Mouse (Mus musculus): ENCODE measurements around the gene Olfr1233.

The Olfr1233 gene

DNA sequence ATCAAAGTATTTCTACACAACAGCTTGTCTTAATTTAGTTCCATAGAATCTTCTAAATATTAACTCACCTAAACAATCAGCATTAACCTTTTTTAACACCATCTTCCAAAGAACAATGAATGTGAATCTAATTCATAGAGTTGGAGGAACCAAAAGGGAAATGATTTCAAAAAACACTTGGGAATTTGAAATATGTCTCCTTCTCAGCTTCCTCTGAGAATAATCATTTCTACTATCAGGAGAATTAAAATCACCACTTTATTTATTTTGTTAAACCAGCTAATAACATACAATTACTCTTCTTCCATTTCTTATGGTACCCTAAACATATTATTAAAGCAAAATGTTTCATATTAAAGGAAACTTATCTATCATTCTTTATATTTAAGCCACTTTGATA is at the start of gene Olfr1233:
TSS of gene Olfr1233 (minus strand) at position 101 of the 400 bp plus-strand sequence.
- in situ Hi-C loops (cut with MboI) = no loop called here

DNA sequence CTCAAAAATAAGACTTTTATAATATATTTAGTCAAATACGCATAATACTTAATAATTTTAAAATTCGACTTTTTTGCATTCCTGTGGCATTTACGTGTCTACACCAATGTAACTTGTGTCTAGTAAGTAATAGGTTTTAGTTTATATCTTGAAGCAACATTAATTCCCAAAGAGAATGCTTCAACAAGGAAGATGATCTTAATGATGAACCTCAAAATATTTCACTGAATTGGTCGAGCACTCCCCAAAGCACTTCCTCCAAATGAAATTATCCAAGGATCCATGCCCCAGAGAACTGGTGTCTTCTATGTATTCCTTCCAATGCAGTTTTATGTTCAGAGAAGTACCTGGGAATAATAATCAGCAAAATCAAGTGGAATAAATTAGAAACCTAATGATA is 22.6 kb upstream of the Olfr1233 start, which contains the start of gene Olfr1234:
TSS of gene Olfr1234 (minus strand) at position 101 of the 400 bp plus-strand sequence.
- in situ Hi-C loops (cut with MboI) = no loop called here

DNA sequence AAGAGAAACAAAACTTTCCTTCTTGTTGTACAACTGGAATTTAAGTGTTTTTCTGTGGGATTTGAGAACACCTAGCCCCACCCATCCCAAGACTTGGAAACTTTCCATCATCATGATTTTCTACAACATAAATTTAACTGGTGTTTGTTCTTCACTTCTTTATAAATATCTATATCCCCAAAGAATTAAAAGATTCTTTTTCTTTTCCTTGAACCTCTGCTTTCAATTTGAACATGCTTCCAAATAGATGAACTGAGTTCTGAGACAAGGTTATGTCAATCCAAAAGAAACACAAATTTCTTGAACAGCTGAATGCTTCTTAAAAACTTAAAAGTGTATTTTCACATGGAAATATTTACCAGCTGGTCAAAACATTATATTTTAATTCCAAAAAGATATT is 12.6 kb downstream of the Olfr1233 start, which contains the start of gene Olfr1232:
TSS of gene Olfr1232 (minus strand) at position 101 of the 400 bp plus-strand sequence.
- in situ Hi-C loops (cut with MboI) = no loop called here

DNA sequence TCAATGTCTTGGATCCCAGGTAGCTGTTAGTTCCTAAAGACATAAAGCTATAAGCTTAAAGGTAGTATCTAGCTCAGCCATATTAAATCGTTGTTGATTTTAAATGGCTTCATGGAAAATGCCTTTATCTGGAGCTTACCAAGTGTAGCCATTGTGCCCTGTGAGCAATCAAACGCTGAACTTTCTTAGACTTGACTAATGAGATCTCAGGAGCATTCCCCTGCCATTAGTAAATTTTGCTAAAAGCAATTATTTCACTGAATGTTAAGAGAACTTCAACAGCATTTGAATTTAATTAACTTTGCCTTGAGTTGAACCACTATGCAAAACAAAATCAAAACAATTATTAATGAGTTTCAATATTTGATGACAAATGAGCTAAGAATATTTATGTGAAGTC is 35.2 kb downstream of the Olfr1233 start, which contains the start of gene Olfr1231:
TSS of gene Olfr1231 (minus strand) at position 101 of the 400 bp plus-strand sequence.
- in situ Hi-C loops (cut with MboI) = no loop called here

DNA sequence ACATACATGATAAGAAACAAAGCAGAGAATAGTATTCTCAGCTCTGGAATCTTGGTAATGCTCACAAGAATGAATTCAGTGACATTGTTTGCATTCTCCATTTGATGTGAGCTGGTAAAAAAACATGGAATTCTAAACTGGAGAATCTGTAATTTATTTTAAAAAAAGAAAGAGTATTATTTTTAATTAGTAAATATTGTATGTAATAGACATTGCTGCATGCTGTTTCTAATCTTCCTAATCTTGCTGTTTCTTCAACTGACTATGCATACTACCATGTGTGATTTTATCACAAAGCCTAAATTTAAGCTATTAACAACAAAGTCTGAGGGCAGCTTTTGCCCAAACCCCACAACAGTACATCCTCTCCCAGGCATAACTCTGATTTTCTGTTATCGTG is 45.0 kb downstream of the Olfr1233 start, which contains the start of gene Olfr1230:
TSS of gene Olfr1230 (minus strand) at position 101 of the 400 bp plus-strand sequence.
- in situ Hi-C loops (cut with MboI) = no loop called here

DNA sequence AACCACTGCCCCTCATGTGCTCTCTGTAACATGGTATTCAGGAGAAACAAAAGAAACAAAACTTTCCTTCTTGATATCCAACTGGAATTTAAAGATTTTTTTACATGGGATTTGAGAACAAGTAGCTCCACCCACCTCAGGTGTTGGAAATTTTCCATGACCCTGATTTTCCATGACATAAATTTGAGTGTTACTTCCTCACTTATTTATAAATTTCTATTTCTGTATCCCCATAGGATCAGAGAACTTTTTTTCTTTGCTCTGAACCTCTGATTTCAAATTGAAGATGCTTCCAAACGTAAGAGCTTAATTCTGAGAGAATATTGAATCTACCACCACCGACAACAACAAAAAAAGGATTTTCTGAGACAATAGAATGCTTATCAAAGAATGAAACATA is 54.3 kb downstream of the Olfr1233 start, which contains the start of gene Olfr1229:
TSS of gene Olfr1229 (minus strand) at position 101 of the 400 bp plus-strand sequence.
- in situ Hi-C loops (cut with MboI) = no loop called here

Measured in mature B cell (primary cell).